Mouse (Mus musculus) hindlimb bud, embryonic 11.5 days (tissue): ENCODE measurements at regions not wholly inside any gene's neighbourhood (a gene's known extent, or its start where the extent isn't known, plus 50 kb on each side); places are given as distances from the start of the nearest gene placed in this dataset.

Source experiments
- DNase-seq: peaks from one replicate; pipeline ENCODE4 v3.0.0-alpha.2; 2012; ENCODE audit warnings: low read depth, low spot score; ENCODE audit errors: extremely low spot score

GRCm38 (mm10) chr10:119024425-119024824 lies 154.4 kb upstream of the Dyrk2 start:
- DNase-seq, result no peak

DNA sequence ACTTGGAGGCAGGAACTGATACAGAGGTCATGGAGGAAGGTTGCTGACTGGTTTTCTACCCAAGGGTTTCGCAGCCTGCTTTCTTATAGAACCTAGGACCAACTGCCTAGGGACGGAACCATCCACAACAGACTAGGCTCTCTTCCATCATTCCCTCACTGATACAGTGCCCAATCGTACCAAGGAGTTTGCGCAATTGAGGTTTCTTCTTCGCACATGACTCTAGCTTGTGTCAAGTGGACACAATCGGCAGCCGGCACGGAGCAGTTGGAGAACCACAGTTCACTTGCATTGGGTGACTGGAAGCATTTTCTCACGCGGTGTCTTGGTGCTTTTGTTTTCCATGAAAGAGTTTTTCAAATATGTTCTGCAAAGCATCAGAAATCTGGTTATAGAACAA lies 149.1 kb upstream of the Dyrk2 start:
- no peak for DNase-seq

DNA sequence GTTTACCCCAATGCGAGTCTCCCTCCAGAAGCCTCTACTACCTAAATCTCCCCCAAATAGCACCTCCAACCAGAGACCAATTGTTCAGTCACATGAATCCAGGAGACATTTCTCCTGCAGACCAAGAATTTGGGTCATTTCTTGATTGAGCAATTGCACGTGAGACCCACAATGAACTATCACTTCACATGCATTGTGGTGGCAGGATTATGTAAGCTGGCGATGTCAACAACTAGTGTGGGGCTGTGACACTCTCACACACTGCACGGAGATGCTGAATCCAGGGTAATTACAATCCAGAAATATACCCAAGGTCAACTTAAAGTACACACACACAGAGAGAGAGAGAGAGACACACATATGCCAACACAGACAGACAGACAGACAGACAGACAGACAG lies 148.5 kb upstream of the Dyrk2 start:
- DNase-seq, result no peak

DNA sequence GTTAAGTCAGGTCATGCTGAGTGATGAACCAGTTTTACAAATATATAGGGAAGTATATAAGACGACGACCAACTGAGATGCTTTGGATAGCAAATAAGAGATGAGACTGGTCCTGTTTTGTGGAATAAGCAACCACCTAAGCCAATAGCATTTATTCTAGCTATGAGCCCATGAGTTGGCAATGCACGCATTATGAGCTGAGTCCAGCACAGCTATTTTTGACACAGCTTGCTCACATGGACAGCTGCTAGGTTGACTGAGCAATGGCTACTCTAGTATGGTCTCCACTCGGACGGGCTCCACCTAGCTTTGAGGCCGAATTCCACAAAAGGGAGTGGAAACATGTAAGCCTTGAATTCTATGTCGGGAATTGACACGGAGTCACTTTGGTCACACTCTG lies 146.1 kb upstream of the Dyrk2 start:
- DNase-seq, result no peak

DNA sequence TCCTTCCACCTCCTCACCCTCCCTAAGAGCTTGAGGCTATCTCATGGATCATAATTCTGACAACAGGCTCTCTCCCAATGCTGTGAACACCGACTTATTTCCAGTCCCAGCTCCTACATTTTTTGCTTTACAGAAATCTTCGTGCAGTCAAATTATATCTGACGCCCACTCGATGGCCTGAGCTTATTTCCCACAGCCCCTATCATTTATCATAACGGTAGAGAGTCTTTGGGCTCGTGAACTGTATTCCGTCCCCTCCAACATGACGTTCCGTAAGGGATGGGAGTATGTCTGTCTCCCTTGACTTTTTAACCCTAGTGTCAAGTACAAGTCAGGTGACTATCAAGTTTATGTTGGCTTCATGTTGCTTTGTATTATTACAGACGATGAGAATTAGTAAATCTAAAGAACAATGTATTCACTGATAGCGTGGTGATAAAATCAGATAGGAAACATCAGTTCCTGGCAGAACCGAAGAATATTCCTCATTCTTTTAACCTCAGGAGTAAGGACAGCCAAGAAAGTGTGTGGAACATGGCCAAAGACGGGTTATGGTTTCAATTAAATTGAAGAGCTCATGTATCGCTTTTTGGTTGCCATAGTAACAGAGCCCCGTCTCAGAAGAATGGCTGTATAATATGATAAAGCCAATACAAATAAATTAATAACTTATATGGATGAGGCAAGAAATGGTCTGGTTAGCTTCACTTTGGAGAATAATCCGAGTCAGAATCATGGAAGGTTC lies 145.5 kb upstream of the Dyrk2 start:
- no peak for DNase-seq

DNA sequence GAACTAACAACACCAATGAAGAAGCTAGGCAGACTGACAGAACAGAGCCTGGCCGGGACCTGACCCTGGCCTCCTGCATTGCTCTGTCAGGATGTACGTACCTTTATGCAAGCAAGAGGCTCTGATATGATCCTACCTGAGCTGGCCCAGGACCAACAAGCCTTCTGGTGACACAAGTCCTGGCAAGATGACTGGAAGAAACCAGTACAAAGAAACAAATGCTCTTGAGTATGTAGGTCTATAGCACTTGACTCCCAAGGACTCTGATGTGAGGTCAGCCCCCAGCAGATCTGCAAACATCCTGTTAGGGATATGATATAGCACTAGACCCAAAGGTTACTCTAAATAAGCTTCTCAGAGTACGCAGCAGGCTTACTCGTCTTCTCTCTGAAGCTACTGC lies 144.7 kb upstream of the Dyrk2 start:
- DNase-seq, result no peak

DNA sequence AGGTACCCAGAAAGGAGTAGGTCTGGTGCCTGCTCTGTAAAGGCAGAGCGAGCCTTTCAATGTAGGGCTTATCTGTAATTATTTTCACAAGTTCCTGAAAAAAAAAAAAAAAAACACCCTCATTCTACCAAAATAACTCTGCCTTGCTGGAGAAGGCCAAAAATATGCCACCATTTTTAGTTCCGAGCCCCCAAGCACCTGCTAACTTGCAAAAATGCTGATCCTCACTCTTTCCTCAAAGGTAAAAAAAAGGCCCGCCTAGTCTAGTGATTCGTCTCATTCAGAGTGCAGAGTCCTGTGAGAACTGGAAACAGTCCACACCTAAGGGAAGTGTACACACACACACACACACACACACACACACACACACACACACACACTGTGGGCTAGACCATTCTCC lies 143.7 kb upstream of the Dyrk2 start:
- no peak for DNase-seq

- no peak for DNase-seq
Observed at GRCm38 (mm10) chr10:119011511-119011910, 141.5 kb upstream of the Dyrk2 start.

DNA sequence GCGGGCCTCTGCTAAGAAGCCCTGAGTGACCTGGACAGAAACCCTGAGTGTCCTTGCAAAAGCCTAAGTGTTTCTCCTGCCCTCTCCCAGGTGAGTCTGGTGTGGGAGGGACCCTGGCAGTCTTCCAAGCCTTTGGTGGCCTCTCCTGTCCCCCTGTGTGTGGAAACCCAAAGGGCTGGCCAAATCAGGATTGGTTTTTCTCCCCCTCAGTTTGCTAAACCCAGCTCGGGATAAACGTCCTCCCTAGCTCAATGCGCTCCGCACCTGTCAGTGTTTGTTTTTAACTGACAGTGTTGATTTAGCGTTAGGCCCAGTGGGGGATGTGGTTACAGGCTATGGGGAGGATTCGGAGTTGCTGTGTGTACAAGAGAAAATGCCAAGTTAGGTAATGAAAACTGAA lies 140.9 kb upstream of the Dyrk2 start:
- no peak for DNase-seq

GRCm38 (mm10) chr10:119006866-119007575 lies 137.0 kb upstream of the Dyrk2 start:
- DNase-seq, result no peak

DNA sequence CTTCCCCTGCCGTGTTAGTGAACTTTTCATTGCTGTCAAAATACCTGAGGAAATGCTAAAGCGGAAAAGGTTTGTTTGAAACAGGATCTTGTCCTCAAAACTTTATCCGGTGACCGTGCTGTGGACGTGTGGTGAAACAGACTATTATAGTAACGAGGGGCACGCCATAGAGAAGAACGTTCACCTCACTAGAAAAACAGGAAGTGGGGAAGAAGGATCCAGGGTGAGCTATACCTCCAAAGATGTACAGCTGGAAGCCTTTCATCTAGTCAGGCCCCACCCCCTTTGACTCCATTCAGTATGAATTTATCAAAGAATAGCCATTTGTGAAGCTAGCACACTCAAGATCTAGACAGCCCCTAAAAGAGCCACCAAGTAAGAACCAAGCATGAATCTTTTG lies 135.5 kb upstream of the Dyrk2 start:
- no peak for DNase-seq

- DNase-seq, result no peak
Observed at GRCm38 (mm10) chr10:119004426-119004825, 134.4 kb upstream of the Dyrk2 start.

- no peak for DNase-seq
Observed at GRCm38 (mm10) chr10:119003839-119004238, 133.8 kb upstream of the Dyrk2 start.

GRCm38 (mm10) chr10:119003042-119003441 lies 133.0 kb upstream of the Dyrk2 start:
- no peak for DNase-seq

GRCm38 (mm10) chr10:119001895-119002294 lies 131.9 kb upstream of the Dyrk2 start:
- DNase-seq, result no peak

DNA sequence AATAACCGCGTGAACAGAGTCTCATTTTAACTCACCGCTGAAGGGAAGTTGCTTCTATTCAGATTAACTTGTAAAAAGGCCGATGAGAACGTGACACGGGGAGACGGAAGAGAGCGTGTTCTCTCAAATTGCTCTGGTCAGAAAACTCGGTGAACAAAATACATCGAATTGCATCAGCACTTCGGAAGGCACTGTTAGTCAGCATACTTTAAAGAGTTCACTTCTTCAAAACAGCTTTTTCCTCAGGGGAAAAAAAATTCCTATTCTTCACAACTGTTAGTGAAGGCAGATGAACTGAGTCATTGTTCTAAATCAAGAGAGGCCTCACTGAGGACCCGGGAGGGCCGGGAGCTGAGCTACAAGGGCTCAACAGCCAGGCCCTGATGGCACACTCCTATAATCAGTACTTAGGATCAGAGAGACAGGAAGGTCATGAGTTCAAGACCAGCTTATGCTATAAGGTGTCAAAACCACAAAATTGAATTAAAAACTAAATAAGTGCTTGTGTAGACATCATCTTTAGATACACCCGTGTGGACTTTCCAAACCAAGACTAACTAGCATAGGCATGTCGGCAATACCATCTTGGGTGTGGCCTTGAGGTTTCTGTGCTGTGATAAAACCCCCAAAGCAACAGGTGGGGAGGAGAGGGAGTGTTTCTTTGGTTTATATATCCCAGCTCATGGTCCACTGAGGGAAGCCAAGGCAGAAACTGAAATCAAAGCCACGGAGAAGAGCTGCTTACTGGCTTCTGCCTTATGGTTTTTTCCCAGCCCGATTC lies 131.2 kb upstream of the Dyrk2 start:
- no peak for DNase-seq

GRCm38 (mm10) chr10:118998966-118999365 lies 129.0 kb upstream of the Dyrk2 start:
- DNase-seq, result no peak

DNA sequence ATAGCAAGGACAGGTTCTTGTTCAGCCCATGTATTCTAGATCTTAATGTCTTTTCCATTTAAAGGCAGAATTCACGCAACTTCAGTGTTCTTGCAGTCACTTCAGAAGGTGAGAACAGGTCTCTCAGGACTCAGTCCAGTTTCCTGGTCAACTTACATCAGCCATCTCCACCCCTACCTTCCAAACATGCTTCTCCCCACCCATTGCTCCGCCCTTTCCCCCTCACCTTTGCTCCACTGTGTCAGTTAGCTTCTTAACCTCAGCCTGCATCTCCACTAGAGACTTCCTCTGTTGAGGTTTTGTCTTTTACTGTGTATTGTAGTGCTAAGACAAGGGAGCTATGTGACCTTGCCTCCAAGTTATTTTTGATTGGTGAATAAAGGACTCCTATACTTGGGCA lies 127.0 kb upstream of the Dyrk2 start:
- no peak for DNase-seq

- DNase-seq, result no peak
Observed at GRCm38 (mm10) chr10:118993819-118994574, 124.0 kb upstream of the Dyrk2 start.

- DNase-seq, result no peak
Observed at GRCm38 (mm10) chr10:118991213-118991612, 121.2 kb upstream of the Dyrk2 start.

GRCm38 (mm10) chr10:118990500-118990899 lies 120.5 kb upstream of the Dyrk2 start:
- DNase-seq, result no peak
